Mouse (Mus musculus) hindbrain, embryonic 16.5 days (tissue): ENCODE data around the gene Ptch2. TPM values are rescaled to one million over a fixed set of nuclear protein-coding genes. Genes with fewer than 3 reads are reported as not detected.

Experiments
- ATAC-seq: fragments of 200-750 bp; cut with Nextera tagmentation; 2 replicates; pipeline ENCODE4 v1.8.0; 2017; ENCODE audit warnings: moderate TSS enrichment, moderate library complexity
- H3K27ac ChIP-seq: fragments of 300-500 bp; sonication (generic); 2 replicates; pipeline ENCODE4 v1.5.1; 2014; ENCODE audit warnings: low read depth, mild to moderate bottlenecking, control low read depth, low read length, moderate library complexity
- H3K27me3 ChIP-seq: fragments of 300-500 bp; sonication (generic); replicated peaks from 2 replicates; pipeline ENCODE4 v1.6.1; 2014; ENCODE audit warnings: low read length; ENCODE audit not compliant: control insufficient read depth, insufficient read depth
- H3K36me3 ChIP-seq: fragments of 300-500 bp; sonication (generic); 2 replicates; pipeline ENCODE4 v1.6.1; 2014; ENCODE audit warnings: mild to moderate bottlenecking, low read length, moderate library complexity, mixed read lengths; ENCODE audit not compliant: control insufficient read depth, insufficient read depth
- H3K4me1 ChIP-seq: fragments of 300-500 bp; sonication (generic); 2 replicates; pipeline ENCODE4 v1.6.1; 2014; ENCODE audit warnings: low read depth, low read length; ENCODE audit not compliant: control insufficient read depth, insufficient read depth
- H3K4me2 ChIP-seq: fragments of 300-500 bp; sonication (generic); 2 replicates; pipeline ENCODE4 v1.6.1; 2014; ENCODE audit warnings: mild to moderate bottlenecking, low read length, control low read depth, moderate library complexity
- H3K4me3 ChIP-seq: fragments of 300-500 bp; sonication (generic); 2 replicates; pipeline ENCODE4 v1.5.1; 2014; ENCODE audit warnings: mild to moderate bottlenecking, low read length, control low read depth, moderate library complexity
- H3K9ac ChIP-seq: fragments of 300-500 bp; sonication (generic); 2 replicates; pipeline ENCODE4 v1.6.1; 2014; ENCODE audit warnings: low read depth, mild to moderate bottlenecking, control low read depth, low read length, moderate library complexity
- H3K9me3 ChIP-seq: fragments of 300-500 bp; sonication (generic); 2 replicates; pipeline ENCODE4 v1.6.1; 2014; ENCODE audit warnings: mild to moderate bottlenecking, low read length, moderate library complexity; ENCODE audit not compliant: control insufficient read depth
- WGBS: fragments of 180-500 bp; shearing (Covaris S2); extraction: QIAGEN DNeasy Blood & Tissue Kit; methylation state at CpG from one replicate; pipeline ENCODE4 v1.1.7; 2014; 5-methylcytosine and 5-hydroxymethylcytosine counted together
- polyA plus RNA-seq: library from polyadenylated mRNA; unstranded; fragments of >200 nt; fragmentation: Nextera tagmentation; extraction: Ambion mirVana; gene quantifications from 2 replicates; pipeline ENCODE4 v1.2.1, GENCODE M21; 2015

The Ptch2 gene
- polyA plus RNA-seq, 1 experiment from 2014 or later, result 7.8 TPM

DNA sequence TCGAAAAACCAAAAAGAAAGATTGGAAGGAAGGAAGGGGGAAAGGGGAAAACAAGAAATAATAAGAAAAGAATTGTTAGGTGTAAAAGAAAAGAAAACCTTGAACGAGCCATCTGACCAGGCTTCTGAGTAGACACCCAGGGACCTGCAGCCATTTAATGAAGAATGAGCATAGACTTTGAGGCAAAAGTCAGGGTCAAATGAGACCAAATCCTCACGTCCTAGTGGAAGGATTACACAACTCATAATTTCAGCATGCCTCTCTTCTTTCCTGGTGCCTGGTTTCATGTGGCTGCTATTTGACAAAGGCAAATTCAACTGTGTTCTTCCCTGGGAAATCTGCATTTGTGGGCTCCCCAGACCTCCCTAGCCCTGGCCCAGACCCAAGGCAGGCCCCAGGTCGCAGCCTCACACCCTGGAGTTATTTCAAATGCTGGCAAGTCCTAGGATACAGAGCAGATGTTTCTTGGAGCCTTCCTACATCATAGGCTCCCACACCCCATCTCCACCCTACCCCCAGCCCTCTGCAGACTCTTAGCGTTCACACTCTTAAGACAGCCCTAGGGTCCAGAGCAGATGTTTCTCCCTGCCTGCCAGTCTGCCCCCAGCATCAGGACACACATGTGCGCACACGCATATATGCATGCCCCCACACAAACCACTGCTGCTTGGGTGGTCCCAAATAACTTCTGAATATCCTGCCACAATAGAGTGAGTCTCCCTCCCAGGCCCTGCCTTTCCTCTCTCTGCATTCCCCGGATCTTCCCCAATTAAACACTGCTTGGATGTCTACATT is 2.3 kb downstream of the Ptch2 start:
- WGBS, result 50% methylated on average over 8 of the region's 8 CpGs
- H3K36me3 ChIP-seq, result no peaks in the 10 kb centered on the region
- peaks cover 25% of the 10 kb centered on the region for H3K4me1 ChIP-seq
- H3K4me3 ChIP-seq, result peak overlapping the region; percentile 81; the same call in 1 of the 2 replicates
- no peaks in the 10 kb centered on the region for H3K9me3 ChIP-seq
- 0 out of 2 replicates have a peak, but pooled peaks have one; percentile 7 for ATAC-seq
- no peaks in the 10 kb centered on the region for H3K27me3 ChIP-seq
- H3K4me2 ChIP-seq, result peak overlapping the region; percentile 95
- peak overlapping the region; percentile 20; the same call in 1 of the 2 replicates for H3K9ac ChIP-seq
- no peak overlapping the region for H3K27ac ChIP-seq

DNA sequence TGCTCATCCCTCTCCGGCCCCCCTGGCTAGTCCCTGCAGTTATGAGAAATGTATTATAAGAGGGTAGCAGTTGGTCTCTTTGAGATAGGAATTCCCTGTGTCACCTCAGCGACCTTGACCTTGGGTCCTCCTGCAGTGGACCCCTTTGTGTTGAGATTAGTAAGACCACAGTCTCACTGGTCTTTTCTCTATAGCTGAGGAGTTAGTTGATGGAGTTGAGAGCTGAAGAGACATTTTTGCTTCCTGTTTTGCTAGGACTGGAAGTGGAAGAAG is 2.8 kb downstream of the Ptch2 start:
- no peak for ATAC-seq
- H3K36me3 ChIP-seq, result no peaks in the 10 kb centered on the region
- no peak overlapping the region for H3K4me3 ChIP-seq
- H3K27ac ChIP-seq, result no peak overlapping the region
- H3K9me3 ChIP-seq, result no peaks in the 10 kb centered on the region
- H3K9ac ChIP-seq, result 0 out of 2 replicates have a peak overlapping the region, but pooled peaks have one; percentile 20
- H3K27me3 ChIP-seq, result no peaks in the 10 kb centered on the region
- 60% methylated on average over 2 of the region's 2 CpGs for WGBS
- H3K4me2 ChIP-seq, result no peak overlapping the region; the same call in 1 of the 2 replicates
- H3K4me1 ChIP-seq, result peaks cover 25% of the 10 kb centered on the region

DNA sequence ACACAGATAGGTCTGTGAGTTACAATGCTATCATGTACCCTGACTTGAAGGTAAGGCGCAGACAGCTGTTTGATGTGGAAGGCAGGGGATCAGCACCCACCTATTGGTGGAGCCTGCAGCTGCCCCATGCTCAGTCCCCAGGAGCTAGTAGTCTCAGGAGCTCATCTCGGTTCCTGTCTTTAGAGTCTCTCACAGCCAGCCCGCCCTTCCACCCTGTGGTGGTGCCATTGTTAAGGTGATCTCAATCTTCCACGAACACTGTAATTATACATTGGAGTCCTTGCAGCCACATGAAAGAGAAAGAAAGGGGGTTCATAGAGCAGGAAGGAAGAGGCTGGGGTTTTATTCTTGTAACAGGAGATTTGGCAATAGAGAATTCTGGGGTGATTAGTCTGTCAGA is 4.2 kb downstream of the Ptch2 start:
- Histone ChIP-seq H3K4me1 (peaks cover 25% of the 10 kb centered on the region), H3K4me3 (no peak overlapping the region), H3K9me3 (no peaks in the 10 kb centered on the region), H3K27me3 (no peaks in the 10 kb centered on the region), H3K9ac (no peak overlapping the region), H3K36me3 (no peaks in the 10 kb centered on the region), H3K27ac (no peak overlapping the region), H3K4me2 (no peak overlapping the region)
- 67% methylated on average over 4 of the region's 4 CpGs for WGBS
- ATAC-seq, result no peak

DNA sequence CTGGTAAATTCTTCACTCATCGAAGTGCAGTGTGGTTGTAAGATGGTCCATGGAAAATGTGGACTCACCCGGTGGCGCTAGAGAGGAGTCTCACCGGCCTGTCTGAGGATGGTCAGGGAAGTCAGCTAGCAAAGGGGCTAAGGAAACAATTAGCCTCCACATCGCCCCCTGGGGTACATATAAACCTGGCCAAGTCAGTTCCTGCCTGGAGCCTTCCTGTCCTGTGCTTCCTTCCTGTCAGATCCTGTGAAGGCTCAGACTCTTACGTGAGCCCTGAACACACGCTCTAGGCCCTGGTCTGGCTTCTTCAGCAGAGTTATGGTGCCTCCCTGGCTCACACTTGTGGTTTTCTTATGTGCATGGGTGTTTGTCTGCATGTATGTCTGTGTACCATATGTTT is 5.3 kb downstream of the Ptch2 start:
- no peak overlapping the region for H3K4me2 ChIP-seq
- H3K9ac ChIP-seq, result no peak overlapping the region
- peaks cover 25% of the 10 kb centered on the region for H3K4me1 ChIP-seq
- 51% methylated on average over 7 of the region's 7 CpGs for WGBS
- no peak overlapping the region for H3K4me3 ChIP-seq
- H3K9me3 ChIP-seq, result no peaks in the 10 kb centered on the region
- no peaks in the 10 kb centered on the region for H3K36me3 ChIP-seq
- no peak for ATAC-seq
- no peaks in the 10 kb centered on the region for H3K27me3 ChIP-seq
- no peak overlapping the region for H3K27ac ChIP-seq

DNA sequence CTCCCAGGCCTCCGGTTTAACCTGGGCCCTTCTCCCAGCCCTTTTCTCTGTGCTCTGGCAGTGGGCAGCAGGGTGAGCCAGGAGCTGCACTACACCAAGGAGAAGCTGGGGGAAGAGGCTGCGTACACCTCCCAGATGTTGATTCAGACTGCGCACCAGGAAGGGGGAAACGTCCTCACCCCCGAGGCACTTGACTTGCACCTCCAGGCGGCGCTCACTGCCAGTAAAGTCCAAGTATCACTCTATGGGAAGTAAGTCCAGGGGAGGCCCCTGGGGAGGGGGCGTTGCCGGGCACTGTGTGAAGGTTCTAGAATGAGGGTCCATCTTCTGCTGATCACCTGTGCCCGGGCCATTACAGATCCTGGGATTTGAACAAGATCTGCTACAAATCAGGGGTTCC is 8.8 kb downstream of the Ptch2 start:
- no peaks in the 10 kb centered on the region for H3K27me3 ChIP-seq
- no peak overlapping the region for H3K4me3 ChIP-seq
- H3K27ac ChIP-seq, result no peak overlapping the region
- 75% methylated on average over 10 of the region's 10 CpGs for WGBS
- H3K36me3 ChIP-seq, result peaks cover 11% of the 10 kb centered on the region; the same call in 1 of the 2 replicates
- H3K4me2 ChIP-seq, result no peak overlapping the region
- peaks cover 3% of the 10 kb centered on the region; the same call in 1 of the 2 replicates for H3K4me1 ChIP-seq
- ATAC-seq, result no peak
- no peak overlapping the region for H3K9ac ChIP-seq
- no peaks in the 10 kb centered on the region for H3K9me3 ChIP-seq

DNA sequence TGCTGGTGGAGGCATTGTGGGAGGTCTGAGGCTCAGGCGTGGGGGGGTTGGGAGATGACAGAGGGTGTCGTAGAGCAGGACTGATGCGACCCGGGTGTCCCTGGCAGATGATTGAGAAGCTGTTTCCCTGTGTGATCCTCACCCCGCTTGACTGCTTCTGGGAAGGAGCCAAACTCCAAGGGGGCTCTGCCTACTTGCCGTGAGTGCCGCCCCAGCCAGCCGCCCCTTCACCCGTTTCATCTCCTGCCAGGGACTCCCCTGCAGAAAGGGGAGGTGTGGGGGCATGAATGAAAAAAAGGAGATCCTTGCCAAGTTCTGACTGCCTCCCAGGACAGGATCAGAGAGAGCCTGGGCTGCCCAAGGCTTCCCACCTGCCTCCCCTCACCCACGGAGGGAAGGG is 9.3 kb downstream of the Ptch2 start:
- H3K27me3 ChIP-seq, result no peaks in the 10 kb centered on the region
- H3K36me3 ChIP-seq, result peaks cover 15% of the 10 kb centered on the region; the same call in 1 of the 2 replicates
- H3K9me3 ChIP-seq, result no peaks in the 10 kb centered on the region
- H3K4me2 ChIP-seq, result no peak overlapping the region
- ATAC-seq, result peak; percentile 31; the same call in 1 of the 2 replicates
- no peak overlapping the region for H3K9ac ChIP-seq
- 47% methylated on average over 10 of the region's 10 CpGs for WGBS
- no peak overlapping the region for H3K4me3 ChIP-seq
- H3K27ac ChIP-seq, result no peak overlapping the region
- peaks cover 3% of the 10 kb centered on the region; the same call in 1 of the 2 replicates for H3K4me1 ChIP-seq

DNA sequence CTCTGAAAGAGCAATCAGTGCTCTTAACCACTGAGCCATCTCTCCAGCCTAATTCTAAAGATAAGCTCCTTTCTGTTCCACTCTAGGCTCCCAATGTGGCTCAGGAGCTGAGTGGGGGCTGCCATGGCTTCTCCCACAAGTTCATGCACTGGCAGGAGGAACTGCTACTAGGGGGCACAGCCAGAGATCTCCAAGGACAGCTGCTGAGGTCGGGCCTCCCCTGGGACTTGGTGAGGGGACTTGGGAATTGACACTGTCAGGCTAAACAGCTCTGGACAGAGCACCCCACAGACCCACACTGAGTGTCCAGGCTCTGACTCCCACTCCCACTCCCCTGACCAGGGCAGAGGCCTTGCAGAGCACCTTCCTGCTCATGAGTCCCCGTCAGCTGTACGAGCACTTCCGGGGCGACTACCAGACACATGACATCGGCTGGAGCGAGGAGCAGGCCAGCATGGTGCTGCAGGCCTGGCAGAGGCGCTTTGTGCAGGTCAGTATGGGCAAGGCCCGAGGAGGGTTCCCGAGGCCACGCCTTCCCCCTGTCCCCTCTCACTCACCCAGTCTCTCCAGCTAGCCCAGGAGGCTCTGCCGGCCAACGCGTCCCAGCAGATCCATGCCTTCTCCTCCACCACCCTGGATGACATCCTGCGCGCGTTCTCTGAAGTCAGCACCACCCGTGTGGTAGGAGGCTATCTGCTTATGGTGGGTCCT is 12.1 kb downstream of the Ptch2 start:
- WGBS, result 91% methylated on average over 18 of the region's 18 CpGs
- Histone ChIP-seq H3K9ac (no peak overlapping the region), H3K4me2 (no peak overlapping the region), H3K4me1 (peaks cover 3% of the 10 kb centered on the region; the same call in 1 of the 2 replicates), H3K9me3 (no peaks in the 10 kb centered on the region), H3K27me3 (no peaks in the 10 kb centered on the region), H3K27ac (no peak overlapping the region), H3K36me3 (peaks cover 20% of the 10 kb centered on the region), H3K4me3 (no peak overlapping the region)
- ATAC-seq, result no peak

DNA sequence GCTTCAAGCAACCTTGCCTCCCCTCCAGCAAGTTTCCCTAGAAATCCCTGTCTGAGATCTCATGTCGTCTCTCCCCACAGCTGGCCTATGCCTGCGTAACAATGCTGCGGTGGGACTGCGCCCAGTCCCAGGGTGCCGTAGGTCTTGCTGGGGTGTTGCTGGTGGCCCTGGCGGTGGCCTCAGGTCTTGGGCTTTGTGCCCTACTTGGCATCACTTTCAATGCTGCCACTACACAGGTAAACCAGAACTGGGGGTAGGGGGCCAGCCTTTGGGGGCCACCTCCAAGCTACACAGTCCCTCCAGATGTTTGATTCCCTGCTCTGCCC is 12.6 kb downstream of the Ptch2 start:
- WGBS, result 96% methylated on average over 6 of the region's 6 CpGs
- peaks cover 3% of the 10 kb centered on the region; the same call in 1 of the 2 replicates for H3K4me1 ChIP-seq
- H3K9me3 ChIP-seq, result no peaks in the 10 kb centered on the region
- no peak overlapping the region for H3K27ac ChIP-seq
- H3K27me3 ChIP-seq, result no peaks in the 10 kb centered on the region
- H3K4me2 ChIP-seq, result no peak overlapping the region
- H3K4me3 ChIP-seq, result no peak overlapping the region
- H3K9ac ChIP-seq, result no peak overlapping the region
- peaks cover 20% of the 10 kb centered on the region for H3K36me3 ChIP-seq
- ATAC-seq, result no peak

DNA sequence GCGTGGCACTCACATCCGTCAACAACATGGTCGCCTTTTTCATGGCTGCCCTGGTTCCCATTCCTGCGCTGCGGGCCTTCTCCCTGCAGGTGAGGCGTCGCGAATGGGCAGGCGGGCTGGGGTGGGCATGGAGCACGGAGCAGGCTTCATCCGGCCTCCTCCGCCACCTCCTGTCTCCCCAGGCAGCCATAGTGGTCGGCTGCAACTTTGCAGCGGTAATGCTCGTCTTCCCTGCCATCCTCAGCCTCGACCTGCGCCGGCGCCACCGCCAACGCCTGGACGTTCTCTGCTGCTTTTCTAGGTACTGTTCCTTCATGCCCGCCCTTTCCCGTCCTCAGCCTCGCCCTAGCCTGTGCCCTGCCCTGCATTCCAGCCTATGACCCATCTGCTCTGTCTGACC is 13.5 kb downstream of the Ptch2 start:
- Histone ChIP-seq H3K4me2 (no peak overlapping the region), H3K9ac (no peak overlapping the region), H3K4me1 (peaks cover 3% of the 10 kb centered on the region; the same call in 1 of the 2 replicates), H3K4me3 (no peak overlapping the region), H3K9me3 (no peaks in the 10 kb centered on the region), H3K27ac (no peak overlapping the region), H3K36me3 (peaks cover 28% of the 10 kb centered on the region), H3K27me3 (no peaks in the 10 kb centered on the region)
- ATAC-seq, result no peak
- WGBS, result 93% methylated on average over 25 of the region's 25 CpGs
